Mouse (Mus musculus) gastrocnemius, adult 2 months (tissue): ENCODE results near the gene Fmc1. TPM values are rescaled to one million over a fixed set of nuclear protein-coding genes. Genes with fewer than 3 reads are reported as not detected.
"Not testable (repeated sequence)": the region's sequence is repeated elsewhere in the genome, so short reads cannot be mapped to it uniquely, and the experiment has no call there.

ENCODE experiments used
- DNase-seq: peaks from one replicate; pipeline ENCODE4 v3.0.0; 2022
- H3K27ac ChIP-seq: fragments of 200-600 bp; 2 replicates; pipeline ENCODE4 v1.8.1; 2022; ENCODE audit warnings: mild to moderate bottlenecking
- H3K4me3 ChIP-seq: fragments of 200-600 bp; 2 replicates; pipeline ENCODE4 v1.8.1; 2022; ENCODE audit warnings: mild to moderate bottlenecking, moderate library complexity
- CTCF ChIP-seq: fragments of 200-600 bp; IDR thresholded peaks from 2 replicates; pipeline ENCODE4 v1.8.1; 2022; ENCODE audit warnings: antibody characterized with exemption, mild to moderate bottlenecking, moderate library complexity
- intact Hi-C: fragments of 180-260 bp; cut with DNase I; formaldehyde crosslinking; loops from one replicate; pipeline ENCODE4 v1.15.1; 2025
- total RNA-seq, 2 experiments: library from RNA; stranded (reverse); gene quantifications; 2 replicates each; pipeline ENCODE4 v1.2.3; 2021

Fmc1 gene
- total RNA-seq, 2 experiments from 2014 or later = 128 to 218 TPM

GRCm38 (mm10) chr6:38535788-38536187 lies 2.5 kb downstream of the Fmc1 start:
- peak overlapping the region; percentile 100 for H3K4me3 ChIP-seq
- H3K27ac ChIP-seq = peak overlapping the region; percentile 100
- no peak for TF ChIP-seq CTCF
- intact Hi-C loops = loop anchor here (1.0 kb wide), 1 partner anchor 15 kb away; no protein-coding TSS in a partner anchor
- DNase-seq = no peak

- intact Hi-C loops, H3K4me3 ChIP-seq, DNase-seq, H3K27ac ChIP-seq: not testable (repeated sequence)
Observed at GRCm38 (mm10) chr6:38544141-38544540, 10.8 kb downstream of the Fmc1 start.

- intact Hi-C loops, H3K27ac ChIP-seq, H3K4me3 ChIP-seq, DNase-seq: not testable (repeated sequence)
Observed at GRCm38 (mm10) chr6:38547005-38547404, 13.7 kb downstream of the Fmc1 start.

GRCm38 (mm10) chr6:38547707-38548106 lies 14.4 kb downstream of the Fmc1 start:
- no peak for DNase-seq
- no peak overlapping the region for H3K27ac ChIP-seq
- TF ChIP-seq CTCF = no peak
- intact Hi-C loops = no loop called here
- H3K4me3 ChIP-seq = no peak overlapping the region

GRCm38 (mm10) chr6:38548595-38548994 lies 15.3 kb downstream of the Fmc1 start:
- intact Hi-C loops, H3K4me3 ChIP-seq, DNase-seq, H3K27ac ChIP-seq: not testable (repeated sequence)

- DNase-seq = not testable (repeated sequence)
- H3K4me3 ChIP-seq = peak overlapping the region; percentile 82
- H3K27ac ChIP-seq = peak overlapping the region; percentile 100
- intact Hi-C loops = loop anchor here (1.0 kb wide), 1 partner anchor 15 kb away; no protein-coding TSS in a partner anchor
Observed at GRCm38 (mm10) chr6:38549840-38550239, 16.5 kb downstream of the Fmc1 start.

- DNase-seq = peak; percentile 85
- TF ChIP-seq CTCF = no peak
- H3K4me3 ChIP-seq = peak overlapping the region; percentile 82
- intact Hi-C loops = loop anchor here (1.0 kb wide), 1 partner anchor 15 kb away; no protein-coding TSS in a partner anchor
- peak overlapping the region; percentile 100 for H3K27ac ChIP-seq
Observed at GRCm38 (mm10) chr6:38550250-38551061, 17.2 kb downstream of the Fmc1 start.

GRCm38 (mm10) chr6:38551062-38551988 lies 18.0 kb downstream of the Fmc1 start, which contains the start of gene Luc7l2:
Luc7l2 (plus strand) TSS chr6:38551334.
- intact Hi-C loops = no loop called here
- peak; percentile 99 for DNase-seq
- H3K27ac ChIP-seq = peak within 1 kb of the TSS; percentile 100
- H3K4me3 ChIP-seq = peak within 1 kb of the TSS; percentile 82
- TF ChIP-seq CTCF = no peak

- peak overlapping the region; percentile 82 for H3K4me3 ChIP-seq
- DNase-seq = peak; percentile 100
- peak overlapping the region; percentile 100 for H3K27ac ChIP-seq
- no peak for TF ChIP-seq CTCF
- intact Hi-C loops = no loop called here
Observed at GRCm38 (mm10) chr6:38551989-38552635, 18.8 kb downstream of the Fmc1 start.

GRCm38 (mm10) chr6:38552636-38553000 lies 19.3 kb downstream of the Fmc1 start:
- no peak for DNase-seq
- TF ChIP-seq CTCF = no peak
- Histone ChIP-seq H3K27ac (peak overlapping the region; percentile 100), H3K4me3 (peak overlapping the region; percentile 82)
- intact Hi-C loops = no loop called here

GRCm38 (mm10) chr6:38576096-38576495 lies 42.8 kb downstream of the Fmc1 start:
- TF ChIP-seq CTCF = no peak
- no peak for DNase-seq
- H3K27ac ChIP-seq = no peak overlapping the region
- H3K4me3 ChIP-seq = no peak overlapping the region
- intact Hi-C loops = no loop called here

GRCm38 (mm10) chr6:38580112-38580857 lies 47.0 kb downstream of the Fmc1 start:
- H3K4me3 ChIP-seq = no peak overlapping the region
- H3K27ac ChIP-seq = no peak overlapping the region
- DNase-seq = no peak
- TF ChIP-seq CTCF = no peak
- intact Hi-C loops = no loop called here
